Mouse (Mus musculus) liver, embryonic 16.5 days (tissue): ENCODE results near the gene Ank3. TPM values are rescaled to one million over a fixed set of nuclear protein-coding genes. Genes with fewer than 3 reads are reported as not detected.
A peak's percentile ranks its signal among the peaks of the same experiment; 100 is the strongest.

Experiments
- ATAC-seq: fragments of 200-750 bp; cut with Nextera tagmentation; 2 replicates; pipeline ENCODE4 v1.8.0; 2017; ENCODE audit warnings: low read depth, mild to moderate bottlenecking, moderate number of reproducible peaks, moderate library complexity
- H3K27ac ChIP-seq: fragments of 300-500 bp; sonication (generic); 2 replicates; pipeline ENCODE4 v1.5.1; 2014; ENCODE audit warnings: mild to moderate bottlenecking, low read length
- H3K27me3 ChIP-seq: fragments of 300-500 bp; sonication (generic); 2 replicates; pipeline ENCODE4 v1.6.1; 2014; ENCODE audit warnings: low read depth, low read length, mixed read lengths; ENCODE audit not compliant: control insufficient read depth, insufficient read depth
- H3K36me3 ChIP-seq: fragments of 300-500 bp; sonication (generic); 2 replicates; pipeline ENCODE4 v1.6.1; 2014; ENCODE audit warnings: mild to moderate bottlenecking; ENCODE audit not compliant: control insufficient read depth, insufficient read depth
- H3K4me1 ChIP-seq: fragments of 300-500 bp; sonication (generic); 2 replicates; pipeline ENCODE4 v1.6.1; 2014; ENCODE audit warnings: low read depth, low read length, mixed read lengths; ENCODE audit not compliant: control insufficient read depth
- H3K4me2 ChIP-seq: fragments of 300-500 bp; sonication (generic); 2 replicates; pipeline ENCODE4 v1.6.1; 2014; ENCODE audit warnings: low read depth, low read length, mixed read lengths
- H3K4me3 ChIP-seq: fragments of 300-500 bp; sonication (generic); 2 replicates; pipeline ENCODE4 v1.5.1; 2014; ENCODE audit warnings: low read depth, mild to moderate bottlenecking, low read length
- H3K9ac ChIP-seq: fragments of 300-500 bp; sonication (generic); 2 replicates; pipeline ENCODE4 v1.6.1; 2014; ENCODE audit warnings: low read depth, low read length
- H3K9me3 ChIP-seq: fragments of 300-500 bp; sonication (generic); replicated peaks from 2 replicates; pipeline ENCODE4 v1.6.1; 2016; ENCODE audit warnings: low read length; ENCODE audit not compliant: control insufficient read depth
- WGBS: fragments of 180-500 bp; shearing (Covaris S2); extraction: QIAGEN DNeasy Blood & Tissue Kit; methylation state at CpG from one replicate; pipeline ENCODE4 v1.1.7; 2014; ENCODE audit not compliant: insufficient replicate concordance; 5-methylcytosine and 5-hydroxymethylcytosine counted together
- polyA plus RNA-seq: library from polyadenylated mRNA; unstranded; fragments of >200 nt; fragmentation: Nextera tagmentation; extraction: Ambion mirVana; gene quantifications from 2 replicates; pipeline ENCODE4 v1.2.1, GENCODE M21; 2015

Ank3 gene
- polyA plus RNA-seq, 1 experiment from 2014 or later = 14.0 TPM

DNA sequence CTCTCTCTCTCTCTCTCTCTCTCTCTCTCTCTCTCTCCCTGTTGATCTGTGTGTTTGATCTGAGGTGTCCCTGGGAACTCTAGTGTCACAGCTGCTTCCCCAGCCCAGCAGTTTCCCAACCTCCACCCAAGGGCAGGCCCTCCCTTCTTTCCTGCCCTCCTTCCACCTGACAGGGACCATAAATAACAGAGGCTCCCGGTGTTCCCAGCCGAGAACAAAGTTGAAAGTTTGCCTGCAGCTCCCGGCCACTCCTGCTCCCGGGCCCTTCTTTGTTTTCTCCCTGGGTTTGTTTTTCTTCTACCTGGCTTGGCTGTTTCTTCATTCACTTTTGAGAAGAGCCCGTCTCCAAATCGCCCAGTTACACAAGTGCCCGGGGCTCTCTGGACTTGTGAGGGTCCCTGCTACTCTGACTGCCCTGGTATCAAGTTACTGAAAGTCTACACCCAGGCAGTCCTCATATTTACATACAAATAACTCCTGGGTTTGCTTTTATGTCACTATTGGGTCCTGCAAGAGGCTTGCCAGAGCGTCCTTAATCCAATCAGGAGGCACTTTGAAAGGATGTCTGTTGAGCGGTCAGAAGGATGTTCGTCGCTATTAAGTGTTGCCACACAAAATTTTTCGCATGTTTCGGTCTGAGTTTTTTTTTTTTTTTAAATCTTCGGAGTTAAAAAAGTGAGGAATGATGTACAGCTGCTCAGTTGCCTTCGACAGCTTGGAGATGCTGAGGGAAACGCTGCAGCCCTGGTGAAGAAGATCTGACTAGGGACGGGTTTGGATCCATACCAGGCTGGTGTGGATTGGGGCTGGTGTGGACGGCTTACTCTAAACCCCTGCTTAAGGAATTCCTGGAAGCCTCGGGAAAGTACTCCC, 526.9 kb downstream of the Ank3 start:
- Histone ChIP-seq H3K4me3 (peak overlapping the region; percentile 51), H3K9ac (peak overlapping the region; percentile 51), H3K4me1 (peaks cover 12% of the 10 kb centered on the region), H3K27me3 (peaks cover 32% of the 10 kb centered on the region), H3K36me3 (no peaks in the 10 kb centered on the region), H3K27ac (peak overlapping the region; percentile 86), H3K4me2 (peak overlapping the region; percentile 76), H3K9me3 (no peaks in the 10 kb centered on the region)
- ATAC-seq = peak; percentile 66
- 1% methylated on average over 19 of the region's 19 CpGs for WGBS

GRCm38 (mm10) chr10:69926158-69926882, 527.7 kb downstream of the Ank3 start:
- 4% methylated on average over 11 of the region's 11 CpGs for WGBS
- H3K4me2 ChIP-seq = peak overlapping the region; percentile 76
- H3K27me3 ChIP-seq = peaks cover 32% of the 10 kb centered on the region
- H3K4me1 ChIP-seq = peaks cover 12% of the 10 kb centered on the region
- peak overlapping the region; percentile 51 for H3K4me3 ChIP-seq
- peak overlapping the region; percentile 40 for H3K9ac ChIP-seq
- H3K36me3 ChIP-seq = no peaks in the 10 kb centered on the region
- no peaks in the 10 kb centered on the region for H3K9me3 ChIP-seq
- no peak for ATAC-seq
- H3K27ac ChIP-seq = peak overlapping the region; percentile 86

DNA sequence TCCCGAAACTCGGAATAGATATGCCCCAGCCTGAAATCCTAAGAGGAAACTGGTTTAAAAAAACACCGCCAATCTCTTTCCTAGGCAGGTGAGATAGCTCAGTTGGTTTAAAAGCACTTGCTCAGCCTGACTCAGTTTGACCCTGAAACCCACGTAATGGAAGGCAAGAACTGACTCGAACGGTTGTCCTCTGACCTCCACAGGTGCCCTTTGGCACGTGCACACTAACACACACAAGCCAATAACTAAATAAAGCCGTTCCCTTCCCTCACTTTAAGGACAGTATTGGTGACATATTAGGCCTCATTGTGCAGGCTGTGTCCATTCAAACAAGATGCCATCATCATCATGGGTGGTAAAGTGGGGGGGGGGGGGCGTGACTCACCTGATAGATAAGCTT, 528.4 kb downstream of the Ank3 start:
- Histone ChIP-seq H3K9ac (peak overlapping the region; percentile 40), H3K27me3 (peaks cover 32% of the 10 kb centered on the region), H3K4me3 (peak overlapping the region; percentile 51), H3K36me3 (no peaks in the 10 kb centered on the region), H3K9me3 (no peaks in the 10 kb centered on the region), H3K4me1 (peaks cover 12% of the 10 kb centered on the region), H3K4me2 (peak overlapping the region; percentile 36), H3K27ac (peak overlapping the region; percentile 86)
- ATAC-seq = no peak
- 24% methylated on average over 9 of the region's 9 CpGs for WGBS

- Histone ChIP-seq H3K4me1 (peaks cover 12% of the 10 kb centered on the region), H3K9me3 (no peaks in the 10 kb centered on the region), H3K4me2 (peak overlapping the region; percentile 36), H3K9ac (no peak overlapping the region), H3K4me3 (0 out of 2 replicates have a peak overlapping the region, but pooled peaks have one; percentile 14), H3K27me3 (peaks cover 32% of the 10 kb centered on the region), H3K27ac (peak overlapping the region; percentile 55), H3K36me3 (peaks cover 4% of the 10 kb centered on the region; the same call in 1 of the 2 replicates)
- WGBS = 50% methylated on average over 7 of the region's 7 CpGs
- peak; percentile 11 for ATAC-seq
These were observed 529.8 kb downstream of the Ank3 start for GRCm38 (mm10) chr10:69928358-69928757.

- Histone ChIP-seq H3K4me3 (no peak overlapping the region), H3K4me2 (no peak overlapping the region), H3K27me3 (peaks cover 26% of the 10 kb centered on the region), H3K4me1 (peaks cover 2% of the 10 kb centered on the region; the same call in 1 of the 2 replicates), H3K36me3 (peaks cover 4% of the 10 kb centered on the region; the same call in 1 of the 2 replicates), H3K27ac (peak overlapping the region; percentile 8), H3K9ac (no peak overlapping the region), H3K9me3 (no peaks in the 10 kb centered on the region)
- peak; percentile 57 for ATAC-seq
- WGBS = 65% methylated on average over 8 of the region's 8 CpGs
These were observed 531.9 kb downstream of the Ank3 start for GRCm38 (mm10) chr10:69930503-69930902.

DNA sequence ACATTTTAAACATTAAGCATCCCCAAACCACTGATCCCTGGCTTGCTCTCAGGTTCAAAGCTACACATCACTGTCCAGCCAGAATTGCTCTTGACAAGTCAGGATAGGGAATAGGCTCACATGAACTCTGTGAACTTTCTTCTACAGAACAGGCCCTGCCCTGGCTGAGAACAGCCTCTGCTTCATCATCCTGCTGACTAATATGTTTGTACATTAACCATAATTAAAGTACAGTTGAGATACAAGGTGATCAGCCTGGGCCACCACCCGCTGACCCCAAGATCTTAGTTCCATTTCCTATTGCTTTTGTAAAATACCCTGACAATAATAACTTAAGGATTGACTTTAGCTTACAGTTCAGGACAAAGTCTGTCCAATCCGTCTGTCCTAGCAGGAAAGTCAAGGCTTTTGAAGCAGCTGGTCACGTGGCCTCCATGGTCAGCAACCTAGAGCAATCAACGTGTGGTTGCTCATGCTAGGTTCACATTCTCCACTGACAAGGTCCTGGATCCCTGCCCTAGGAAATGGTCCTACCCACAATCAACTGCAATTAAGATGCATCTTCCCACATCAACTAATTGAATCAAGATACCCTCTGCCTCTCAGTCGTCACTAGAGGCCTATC, 538.0 kb downstream of the Ank3 start:
- no peak overlapping the region for H3K9ac ChIP-seq
- H3K36me3 ChIP-seq = peaks cover 4% of the 10 kb centered on the region; the same call in 1 of the 2 replicates
- no peak overlapping the region for H3K27ac ChIP-seq
- no peaks in the 10 kb centered on the region for H3K9me3 ChIP-seq
- no peak overlapping the region for H3K4me3 ChIP-seq
- H3K4me1 ChIP-seq = no peaks in the 10 kb centered on the region
- no peaks in the 10 kb centered on the region for H3K27me3 ChIP-seq
- WGBS = 69% methylated on average over 5 of the region's 5 CpGs
- ATAC-seq = no peak
- no peak overlapping the region for H3K4me2 ChIP-seq

GRCm38 (mm10) chr10:69937291-69937921, 538.8 kb downstream of the Ank3 start:
- Histone ChIP-seq H3K36me3 (peaks cover 4% of the 10 kb centered on the region; the same call in 1 of the 2 replicates), H3K4me1 (no peaks in the 10 kb centered on the region), H3K4me3 (no peak overlapping the region), H3K4me2 (no peak overlapping the region), H3K9me3 (no peaks in the 10 kb centered on the region), H3K27ac (no peak overlapping the region), H3K27me3 (no peaks in the 10 kb centered on the region), H3K9ac (no peak overlapping the region)
- peak; percentile 62; the same call in 1 of the 2 replicates for ATAC-seq
- 61% methylated on average over 7 of the region's 7 CpGs for WGBS

DNA sequence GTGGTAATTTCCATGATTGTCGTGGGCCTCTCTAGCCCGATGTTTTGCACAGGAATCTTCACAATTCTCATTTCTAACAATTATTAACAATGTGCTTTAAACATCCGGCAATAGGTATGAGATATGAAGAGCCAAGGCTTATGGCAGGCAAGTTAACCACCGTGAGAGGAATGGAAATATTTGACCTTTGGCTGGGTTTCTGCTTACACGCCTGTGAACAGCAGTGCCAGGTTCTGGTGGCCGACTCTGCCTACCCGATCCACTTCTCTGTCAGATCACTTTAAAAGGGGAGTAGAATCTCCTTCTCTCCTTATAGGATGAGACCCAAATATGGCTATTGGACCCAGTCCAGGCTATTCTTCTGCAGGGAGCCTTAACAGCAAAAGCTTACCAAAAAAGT, 540.6 kb downstream of the Ank3 start:
- WGBS = 70% methylated on average over 7 of the region's 7 CpGs
- Histone ChIP-seq H3K36me3 (no peaks in the 10 kb centered on the region), H3K9ac (no peak overlapping the region), H3K4me2 (no peak overlapping the region), H3K27ac (no peak overlapping the region), H3K4me3 (no peak overlapping the region), H3K4me1 (no peaks in the 10 kb centered on the region), H3K27me3 (no peaks in the 10 kb centered on the region), H3K9me3 (no peaks in the 10 kb centered on the region)
- no peak for ATAC-seq
